Mouse (Mus musculus) kidney, postnatal 36 days (tissue): Measurements from ENCODE around the gene Srgap1.

Source experiments
- DNase-seq, 2 experiments: peaks; one replicate each; pipeline ENCODE4 v3.0.0; 2021 to 2022; ENCODE audit warnings: mixed read lengths in 2 of 2

Srgap1 gene

GRCm38 (mm10) chr10:121877906-121878305 is 169.2 kb downstream of the Srgap1 start:
- DNase-seq, result no peak

- peak; percentile 12 to 35 for DNase-seq
Observed at GRCm38 (mm10) chr10:121873063-121873489, 174.0 kb downstream of the Srgap1 start.

- no peak for DNase-seq
Observed at GRCm38 (mm10) chr10:121869941-121870340, 177.2 kb downstream of the Srgap1 start.

GRCm38 (mm10) chr10:121868255-121868654 is 178.9 kb downstream of the Srgap1 start:
- DNase-seq, result no peak

- DNase-seq, result no peak
Observed at GRCm38 (mm10) chr10:121865503-121866239, 181.4 kb downstream of the Srgap1 start.

- DNase-seq, result no peak
Observed at GRCm38 (mm10) chr10:121860924-121861323, 186.2 kb downstream of the Srgap1 start.

GRCm38 (mm10) chr10:121859803-121860571 is 187.1 kb downstream of the Srgap1 start:
- peak; percentile 43 to 56 for DNase-seq

- DNase-seq, result no peak
Observed at GRCm38 (mm10) chr10:121858911-121859310, 188.2 kb downstream of the Srgap1 start.

- DNase-seq, result no peak
Observed at GRCm38 (mm10) chr10:121858086-121858485, 189.0 kb downstream of the Srgap1 start.

GRCm38 (mm10) chr10:121855863-121856446 is 191.2 kb downstream of the Srgap1 start:
- DNase-seq, result peak in 1 of 2 experiments; percentile 47

DNA sequence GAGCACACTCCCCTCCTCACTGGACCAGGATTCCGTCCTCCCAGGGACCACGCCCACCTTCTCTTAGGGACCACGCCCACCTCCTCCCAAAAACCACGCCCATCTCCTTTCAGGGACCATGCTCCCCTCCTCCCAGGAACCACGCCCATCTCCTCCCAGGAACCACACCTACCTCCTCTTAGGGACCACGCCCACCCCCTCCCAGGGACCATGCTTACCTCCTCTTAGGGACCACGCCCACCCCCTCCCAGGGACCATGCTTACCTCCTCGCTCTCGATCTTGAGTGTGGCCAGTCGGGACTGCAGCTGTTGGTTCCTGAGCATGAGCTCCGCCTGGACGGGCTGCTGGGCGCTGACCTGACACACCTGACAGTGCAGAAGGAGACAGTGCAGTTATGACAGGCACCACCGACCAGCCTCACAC is 193.7 kb downstream of the Srgap1 start:
- DNase-seq, result no peak

GRCm38 (mm10) chr10:121849496-121849895 is 197.6 kb downstream of the Srgap1 start:
- no peak for DNase-seq

GRCm38 (mm10) chr10:121845677-121846076 is 201.4 kb downstream of the Srgap1 start:
- no peak for DNase-seq

- DNase-seq, result peak in 1 of 2 experiments; percentile 25
Observed at GRCm38 (mm10) chr10:121837166-121837898, 209.8 kb downstream of the Srgap1 start.

GRCm38 (mm10) chr10:121836507-121837165 is 210.5 kb downstream of the Srgap1 start:
- peak; percentile 75 to 85 for DNase-seq

DNA sequence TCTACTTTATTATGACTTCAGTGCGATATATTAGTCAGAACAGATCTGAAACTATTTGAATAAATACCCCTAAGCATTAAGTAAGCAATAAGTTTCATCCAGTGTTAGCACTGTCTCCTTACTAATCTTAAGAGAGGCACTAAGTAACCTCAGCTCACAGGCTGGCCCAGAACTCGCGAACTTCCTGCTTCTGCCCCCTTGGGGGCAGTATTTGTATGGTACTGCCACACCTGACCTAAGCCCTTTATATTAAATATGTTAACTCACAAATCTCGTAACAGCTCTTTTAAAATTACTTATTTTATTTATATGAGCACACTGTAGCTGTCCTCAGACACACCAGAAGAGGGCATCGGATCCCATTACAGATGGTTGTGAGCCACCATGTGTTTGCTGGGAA is 213.7 kb downstream of the Srgap1 start:
- DNase-seq, result peak in 1 of 2 experiments; percentile 10

GRCm38 (mm10) chr10:121830335-121831307 is 216.5 kb downstream of the Srgap1 start:
- no peak for DNase-seq

GRCm38 (mm10) chr10:121829800-121830303 is 217.3 kb downstream of the Srgap1 start:
- DNase-seq, result no peak

DNA sequence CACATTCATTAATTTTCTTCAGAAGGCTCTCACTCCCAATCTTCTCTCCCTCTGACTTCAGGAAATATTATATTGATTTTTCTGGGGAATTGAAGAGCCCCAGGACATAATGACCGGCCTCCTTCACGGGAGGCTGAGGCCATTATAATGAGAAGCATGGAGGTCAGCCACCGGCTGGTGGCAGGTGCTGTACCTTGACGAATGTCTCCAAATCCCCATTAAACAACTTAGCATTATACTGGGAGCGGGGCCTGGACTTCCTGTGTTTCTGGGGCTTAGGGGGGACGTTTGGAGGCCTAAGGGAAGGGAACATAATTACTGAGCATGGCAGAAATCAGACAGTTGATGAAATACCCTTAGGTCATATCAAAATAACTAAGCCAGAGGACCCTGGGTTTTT is 218.1 kb downstream of the Srgap1 start:
- no peak for DNase-seq

DNA sequence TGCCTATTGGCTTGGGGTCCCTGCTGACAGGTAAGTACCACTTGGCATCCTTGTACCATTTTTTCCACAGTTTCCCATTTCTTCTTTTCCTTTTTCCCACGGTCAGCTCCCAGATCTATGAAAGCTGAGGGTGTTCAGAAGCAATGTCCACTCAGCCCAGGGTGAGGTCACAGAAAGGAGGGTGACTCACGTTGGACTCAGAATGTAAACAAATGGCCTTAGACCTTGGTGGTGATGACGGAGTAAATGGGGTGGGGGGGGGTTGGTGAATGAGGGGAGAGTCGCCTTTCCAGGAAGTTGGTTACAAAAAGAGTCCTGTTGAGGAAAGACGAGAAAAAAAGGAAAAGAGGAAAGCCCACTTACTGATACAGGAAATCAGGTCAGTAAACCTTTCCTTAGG is 224.4 kb downstream of the Srgap1 start:
- no peak for DNase-seq

- no peak for DNase-seq
Observed at GRCm38 (mm10) chr10:121820846-121821245, 226.3 kb downstream of the Srgap1 start.
